Mouse (Mus musculus) lung, embryonic 16.5 days (tissue): ENCODE data around the gene Ephb2. TPM values are rescaled to one million over a fixed set of nuclear protein-coding genes. Genes with fewer than 3 reads are reported as not detected.

Experiments
- ATAC-seq: fragments of 200-750 bp; cut with Nextera tagmentation; 2 replicates; pipeline ENCODE4 v1.8.0; 2017; ENCODE audit warnings: low read depth, mild to moderate bottlenecking, moderate library complexity
- H3K27ac ChIP-seq: fragments of 300-500 bp; sonication (generic); 2 replicates; pipeline ENCODE4 v1.5.1; 2014; ENCODE audit warnings: mild to moderate bottlenecking, control low read depth, low read length
- H3K27me3 ChIP-seq: fragments of 300-500 bp; sonication (generic); 2 replicates; pipeline ENCODE4 v1.6.1; 2014; ENCODE audit warnings: low read depth, low read length, mixed read lengths; ENCODE audit not compliant: control insufficient read depth, insufficient read depth
- H3K36me3 ChIP-seq: fragments of 300-500 bp; sonication (generic); 2 replicates; pipeline ENCODE4 v1.6.1; 2014; ENCODE audit warnings: low read length; ENCODE audit not compliant: control insufficient read depth, insufficient read depth
- H3K4me1 ChIP-seq: fragments of 300-500 bp; sonication (generic); replicated peaks from 2 replicates; pipeline ENCODE4 v1.6.1; 2014; ENCODE audit warnings: low read length, mixed read lengths; ENCODE audit not compliant: control insufficient read depth, insufficient read depth
- H3K4me2 ChIP-seq: fragments of 300-500 bp; sonication (generic); 2 replicates; pipeline ENCODE4 v1.6.1; 2014; ENCODE audit warnings: low read depth, low read length, control low read depth
- H3K4me3 ChIP-seq: fragments of 300-500 bp; sonication (generic); 2 replicates; pipeline ENCODE4 v1.5.1; 2014; ENCODE audit warnings: mild to moderate bottlenecking, low read length, control low read depth
- H3K9ac ChIP-seq: fragments of 300-500 bp; sonication (generic); 2 replicates; pipeline ENCODE4 v1.6.1; 2014; ENCODE audit warnings: low read length, control low read depth
- H3K9me3 ChIP-seq: fragments of 300-500 bp; sonication (generic); 2 replicates; pipeline ENCODE4 v1.6.1; 2016; ENCODE audit warnings: low read length; ENCODE audit not compliant: control insufficient read depth
- WGBS: fragments of 180-500 bp; shearing (Covaris S2); extraction: QIAGEN DNeasy Blood & Tissue Kit; methylation state at CpG from one replicate; pipeline ENCODE4 v1.1.7; 2014; 5-methylcytosine and 5-hydroxymethylcytosine counted together
- polyA plus RNA-seq: library from polyadenylated mRNA; unstranded; fragments of >200 nt; fragmentation: Nextera tagmentation; extraction: Ambion mirVana; gene quantifications from 2 replicates; pipeline ENCODE4 v1.2.1, GENCODE M21; 2015

Gene Ephb2
- polyA plus RNA-seq, 1 experiment from 2014 or later = 1.5 TPM

DNA sequence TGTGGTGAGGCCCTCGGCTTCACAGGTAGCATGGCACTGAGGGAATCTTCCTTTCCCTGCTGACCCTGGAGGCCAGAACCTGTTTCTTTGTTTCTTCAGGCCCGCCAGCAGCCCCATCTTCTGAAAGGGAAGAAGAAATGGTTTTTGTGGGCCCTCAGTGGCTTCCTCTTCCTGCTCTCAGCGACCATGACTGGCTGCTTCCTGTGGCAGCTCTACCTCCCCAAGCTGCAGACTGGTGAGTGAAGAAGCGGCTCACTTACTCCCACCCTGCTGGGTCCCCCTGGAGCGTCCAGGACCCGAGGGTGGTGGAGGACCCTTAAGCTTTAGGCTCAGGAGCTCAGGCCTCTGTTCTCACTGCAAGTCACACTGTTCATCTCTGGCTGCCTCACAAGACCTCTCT lies 209.2 kb downstream of the Ephb2 start:
- Histone ChIP-seq H3K4me2 (no peak overlapping the region), H3K27me3 (no peaks in the 10 kb centered on the region), H3K27ac (no peak overlapping the region), H3K36me3 (no peaks in the 10 kb centered on the region), H3K9ac (no peak overlapping the region), H3K4me3 (no peak overlapping the region), H3K9me3 (no peaks in the 10 kb centered on the region), H3K4me1 (peaks cover 4% of the 10 kb centered on the region; the same call in 1 of the 2 replicates)
- ATAC-seq = no peak
- 67% methylated on average over 6 of the region's 6 CpGs for WGBS

- Histone ChIP-seq H3K27me3 (no peaks in the 10 kb centered on the region), H3K9me3 (no peaks in the 10 kb centered on the region), H3K9ac (no peak within 1 kb of the TSS), H3K36me3 (no peaks in the 10 kb centered on the region), H3K4me3 (no peak within 1 kb of the TSS), H3K27ac (no peak within 1 kb of the TSS), H3K4me1 (no peaks in the 10 kb centered on the region), H3K4me2 (no peak within 1 kb of the TSS)
- WGBS = 54% methylated on average over 6 of the region's 6 CpGs
- no peak for ATAC-seq
Observed at GRCm38 (mm10) chr4:136622388-136622787, 213.4 kb downstream of the Ephb2 start, which contains the start of gene Lactbl1. TSS of gene Lactbl1 (plus strand) at chr4:136622621.

DNA sequence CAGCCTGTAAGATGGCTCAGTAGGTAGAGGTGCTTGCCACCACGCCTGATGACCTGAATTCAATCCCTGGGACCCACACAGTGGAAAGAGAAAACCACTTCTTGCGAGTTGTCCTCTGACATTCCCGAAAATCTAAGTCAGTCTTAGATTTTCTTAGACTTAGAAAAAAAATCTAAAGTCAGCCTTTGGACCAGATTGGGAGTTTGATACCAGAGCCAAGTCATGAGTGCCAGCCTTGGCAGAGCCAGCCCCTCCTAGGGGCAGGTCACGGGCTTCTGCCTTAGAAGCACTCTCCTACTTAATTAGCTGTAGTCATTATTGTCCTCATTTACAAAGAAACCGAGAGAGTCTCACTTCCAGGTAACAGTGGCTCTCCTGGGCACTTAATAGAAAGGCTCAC lies 213.8 kb downstream of the Ephb2 start:
- WGBS = 46% methylated on average over 5 of the region's 5 CpGs

GRCm38 (mm10) chr4:136621336-136621735 lies 214.5 kb downstream of the Ephb2 start:
- H3K27me3 ChIP-seq = no peaks in the 10 kb centered on the region
- no peak overlapping the region for H3K4me3 ChIP-seq
- no peaks in the 10 kb centered on the region for H3K4me1 ChIP-seq
- no peaks in the 10 kb centered on the region for H3K36me3 ChIP-seq
- no peaks in the 10 kb centered on the region for H3K9me3 ChIP-seq
- H3K27ac ChIP-seq = no peak overlapping the region
- 4% methylated on average over 1 of the region's 1 CpGs for WGBS
- H3K4me2 ChIP-seq = no peak overlapping the region
- no peak for ATAC-seq
- no peak overlapping the region for H3K9ac ChIP-seq

More for the DNA sequence above, 213.8 kb downstream of the Ephb2 start:
- Histone ChIP-seq H3K4me3 (no peak overlapping the region), H3K36me3 (no peaks in the 10 kb centered on the region), H3K9me3 (no peaks in the 10 kb centered on the region), H3K27ac (no peak overlapping the region), H3K4me2 (no peak overlapping the region), H3K9ac (no peak overlapping the region), H3K4me1 (no peaks in the 10 kb centered on the region), H3K27me3 (no peaks in the 10 kb centered on the region)
- no peak for ATAC-seq

DNA sequence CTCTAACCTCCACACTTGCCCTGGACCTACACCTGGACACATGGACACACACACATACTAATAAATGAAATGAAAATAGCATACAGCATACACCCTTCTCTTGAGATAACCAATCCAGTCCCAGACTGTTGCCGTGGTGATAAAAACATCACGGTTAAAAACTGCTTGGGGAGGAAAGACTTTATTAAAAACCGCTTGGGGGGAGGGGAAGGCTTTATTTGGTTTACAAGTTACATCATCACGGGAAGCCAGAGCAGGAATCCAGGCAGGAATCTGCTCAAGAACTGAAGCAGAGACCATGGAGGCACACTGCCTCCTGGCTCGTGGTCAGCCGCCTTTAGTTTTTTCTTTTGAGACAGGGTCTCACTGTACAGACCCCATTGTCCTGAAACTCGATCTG lies 222.1 kb downstream of the Ephb2 start:
- H3K27ac ChIP-seq = no peak overlapping the region
- no peak overlapping the region for H3K9ac ChIP-seq
- H3K9me3 ChIP-seq = no peaks in the 10 kb centered on the region
- no peaks in the 10 kb centered on the region for H3K27me3 ChIP-seq
- no peaks in the 10 kb centered on the region for H3K4me1 ChIP-seq
- no peaks in the 10 kb centered on the region for H3K36me3 ChIP-seq
- no peak for ATAC-seq
- WGBS = 43% methylated on average over 7 of the region's 7 CpGs
- H3K4me3 ChIP-seq = no peak overlapping the region
- no peak overlapping the region for H3K4me2 ChIP-seq

DNA sequence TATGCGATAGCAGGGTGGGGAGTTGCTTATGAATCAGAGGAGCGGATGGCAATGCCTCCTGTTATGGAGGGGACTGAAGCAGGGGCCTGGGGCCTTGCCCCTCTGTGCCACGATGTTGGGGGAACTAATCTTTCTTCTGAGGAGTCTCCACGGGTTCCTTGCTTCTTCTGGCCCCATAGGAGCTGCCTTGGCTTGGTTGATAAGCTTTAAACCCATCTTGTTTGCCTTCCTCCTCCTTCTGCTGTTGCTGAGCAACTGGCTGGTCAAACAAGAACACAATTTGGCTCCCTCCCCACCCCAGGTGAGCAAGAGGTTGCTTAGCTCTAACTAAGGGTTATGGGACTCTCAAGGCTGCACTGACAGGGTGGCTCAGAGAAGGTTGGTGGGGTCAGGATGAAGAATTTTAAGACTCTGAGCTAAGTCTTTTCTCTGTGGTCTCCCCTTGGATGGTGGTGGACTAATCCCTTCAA lies 225.4 kb downstream of the Ephb2 start, which contains the start of gene Tex46:
TSS of gene Tex46 (plus strand) at position 51 of the 470 bp plus-strand sequence.
- Histone ChIP-seq H3K4me3 (no peak within 1 kb of the TSS), H3K4me1 (no peaks in the 10 kb centered on the region), H3K9me3 (no peaks in the 10 kb centered on the region), H3K27ac (no peak within 1 kb of the TSS), H3K4me2 (no peak within 1 kb of the TSS), H3K27me3 (no peaks in the 10 kb centered on the region), H3K36me3 (no peaks in the 10 kb centered on the region), H3K9ac (no peak within 1 kb of the TSS)
- no peak for ATAC-seq
- WGBS = 38% methylated on average over 4 of the region's 4 CpGs

GRCm38 (mm10) chr4:136605756-136606485 lies 229.9 kb downstream of the Ephb2 start:
- no peaks in the 10 kb centered on the region for H3K27me3 ChIP-seq
- no peak overlapping the region for H3K9ac ChIP-seq
- H3K4me2 ChIP-seq = no peak overlapping the region
- no peak overlapping the region for H3K4me3 ChIP-seq
- WGBS = 83% methylated on average over 19 of the region's 19 CpGs
- no peaks in the 10 kb centered on the region for H3K9me3 ChIP-seq
- no peak for ATAC-seq
- H3K36me3 ChIP-seq = no peaks in the 10 kb centered on the region
- peaks cover 3% of the 10 kb centered on the region for H3K4me1 ChIP-seq
- no peak overlapping the region for H3K27ac ChIP-seq

DNA sequence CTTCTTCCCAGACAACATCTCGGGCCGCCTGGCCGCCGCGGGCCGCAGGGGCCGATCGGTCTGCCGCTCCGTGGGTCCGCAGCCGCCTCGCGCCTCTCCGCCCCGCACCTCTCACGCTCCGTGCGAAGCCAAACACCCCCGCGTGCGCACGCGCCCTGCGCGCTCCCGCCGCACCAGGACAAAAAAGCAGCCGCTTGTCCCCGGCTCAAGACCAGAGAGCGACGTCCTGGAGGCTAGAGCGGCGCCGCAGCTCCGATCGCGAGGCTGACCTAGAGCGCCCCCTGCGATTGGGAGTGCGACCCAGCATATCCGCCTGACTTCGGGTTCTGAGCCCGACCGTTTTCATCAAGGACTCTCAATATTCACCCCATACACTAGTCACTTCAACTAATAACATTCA lies 233.2 kb downstream of the Ephb2 start, which contains the start of gene Kdm1a:
TSS of gene Kdm1a (minus strand) at position 156 of the 400 bp plus-strand sequence.
- Histone ChIP-seq H3K27me3 (no peaks in the 10 kb centered on the region), H3K4me2 (peak within 1 kb of the TSS; percentile 64), H3K9me3 (no peaks in the 10 kb centered on the region), H3K9ac (peak within 1 kb of the TSS; percentile 100), H3K27ac (peak within 1 kb of the TSS; percentile 89), H3K36me3 (no peaks in the 10 kb centered on the region), H3K4me1 (peaks cover 9% of the 10 kb centered on the region), H3K4me3 (peak within 1 kb of the TSS; percentile 99)
- ATAC-seq = peak; percentile 92
- under 1% methylated on average over 44 of the region's 45 CpGs for WGBS

DNA sequence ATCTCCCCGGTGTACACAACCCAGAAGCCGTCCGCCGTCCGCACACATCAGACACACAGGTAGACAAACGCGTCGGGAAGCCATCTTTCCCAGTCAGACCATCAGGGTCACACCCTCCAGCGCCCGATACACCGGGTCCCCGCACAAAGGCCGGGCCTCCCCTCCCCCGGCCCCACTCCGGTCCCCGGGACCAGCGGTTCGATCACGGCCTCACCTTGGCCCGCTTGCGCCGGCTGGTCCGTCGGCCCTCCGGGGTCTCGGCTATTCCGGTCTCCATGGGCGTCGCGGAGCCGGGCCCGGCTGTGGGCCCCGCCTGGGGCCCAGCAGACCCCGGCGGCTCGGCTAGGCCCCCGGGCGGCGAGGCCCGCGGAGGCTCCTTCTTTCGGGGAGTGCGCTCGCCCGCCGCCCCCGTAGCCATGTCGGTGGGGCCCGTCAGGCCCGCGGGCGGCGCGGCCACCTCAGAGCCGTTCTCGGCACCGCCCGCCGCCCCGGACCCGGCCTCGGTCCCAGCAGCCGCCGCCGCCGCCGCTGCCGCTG lies 233.7 kb downstream of the Ephb2 start:
- Histone ChIP-seq H3K27ac (peak overlapping the region; percentile 89), H3K4me3 (peak overlapping the region; percentile 99), H3K4me2 (peak overlapping the region; percentile 64), H3K4me1 (peaks cover 9% of the 10 kb centered on the region), H3K9ac (peak overlapping the region; percentile 100), H3K36me3 (no peaks in the 10 kb centered on the region), H3K27me3 (no peaks in the 10 kb centered on the region), H3K9me3 (no peaks in the 10 kb centered on the region)
- under 1% methylated on average over 66 of the region's 68 CpGs for WGBS
- peak; percentile 64 for ATAC-seq
